Mouse (Mus musculus): ENCODE measurements at regions not wholly inside any gene's neighbourhood (a gene's known extent, or its start where the extent isn't known, plus 50 kb on each side); places are given as distances from the start of the nearest gene placed in this dataset.

DNA sequence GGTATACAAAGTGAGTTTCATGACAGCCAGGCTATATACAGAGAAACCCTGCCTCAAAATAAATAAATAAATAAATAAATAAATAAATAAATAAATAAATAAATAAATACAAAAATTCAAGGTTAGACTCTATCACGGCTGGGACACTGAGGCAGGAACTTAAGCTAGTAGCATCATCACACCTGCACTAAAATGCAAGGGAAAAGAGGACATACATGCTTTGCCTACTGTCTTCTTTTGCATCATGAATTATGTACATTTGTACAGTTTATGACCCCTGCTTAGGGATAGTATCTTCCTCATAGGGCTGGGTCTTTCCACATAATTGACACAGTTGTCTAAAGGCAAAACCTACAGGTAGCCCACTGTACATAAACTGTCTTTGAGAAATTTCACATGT is 252.5 kb downstream of the Tpm3-rs7 start:
- WGBS = 96% methylated on average over 1 of the region's 1 CpGs
- Histone ChIP-seq H3K27ac (no peak overlapping the region), H3K4me3 (replicated peaks) (no peak overlapping the region), H3K36me3 (replicated peaks) (no peaks in the 10 kb centered on the region), H3K4me2 (no peak overlapping the region), H3K27me3 (no peaks in the 10 kb centered on the region), H3K4me1 (no peaks in the 10 kb centered on the region), H3K9me3 (no peaks in the 10 kb centered on the region), H3K9ac (no peak overlapping the region)
- peak; percentile 49; the same call in 1 of the 2 replicates for ATAC-seq (ENCODE audit: low FRiP score)

DNA sequence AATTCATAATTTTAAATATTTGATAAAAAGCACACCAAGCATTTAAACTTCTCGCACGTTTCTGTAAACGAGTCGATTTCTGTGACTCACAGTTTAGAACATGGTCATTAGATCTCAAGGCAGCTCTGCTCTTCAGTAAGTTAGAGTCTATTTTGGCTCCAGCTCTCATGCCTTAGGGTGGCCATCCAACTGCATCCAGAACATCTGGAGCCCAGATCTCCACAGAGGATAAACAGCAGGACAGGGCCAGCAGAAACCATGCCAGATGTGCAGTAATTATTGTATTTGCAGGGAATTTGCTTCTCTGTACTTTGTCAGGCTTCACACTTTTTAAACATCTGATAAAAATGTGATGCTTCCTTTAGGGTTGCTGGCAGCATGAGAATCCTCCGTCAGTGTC is 276.4 kb downstream of the Tpm3-rs7 start:
- 86% methylated on average over 5 of the region's 5 CpGs for WGBS
- H3K9ac ChIP-seq = no peak overlapping the region
- ATAC-seq (ENCODE audit: low FRiP score) = no peak
- H3K4me3 ChIP-seq (replicated peaks) = no peak overlapping the region
- H3K4me2 ChIP-seq = no peak overlapping the region
- no peaks in the 10 kb centered on the region for H3K4me1 ChIP-seq
- no peaks in the 10 kb centered on the region for H3K9me3 ChIP-seq
- no peaks in the 10 kb centered on the region for H3K27me3 ChIP-seq
- H3K27ac ChIP-seq = no peak overlapping the region
- no peaks in the 10 kb centered on the region for H3K36me3 ChIP-seq (replicated peaks)

DNA sequence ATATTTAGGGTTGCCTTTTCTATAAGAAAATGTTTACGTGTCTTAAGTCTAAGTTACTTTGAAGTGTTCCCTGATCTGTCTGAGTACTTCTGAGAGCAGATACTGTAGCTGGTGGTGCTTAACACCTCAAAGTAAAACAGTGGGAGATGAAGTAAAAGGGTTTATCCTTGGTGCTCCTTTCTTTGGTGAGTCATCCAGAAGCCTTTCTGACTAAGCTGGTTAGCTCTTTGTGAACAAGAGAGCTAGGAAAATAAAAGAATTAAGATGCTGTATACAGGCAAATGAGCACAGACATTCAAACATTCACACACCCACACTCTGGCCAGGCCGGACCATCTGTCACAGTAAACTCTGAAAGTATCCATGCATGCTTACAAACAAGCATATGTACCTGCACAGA is 312.7 kb downstream of the Tpm3-rs7 start:
- H3K36me3 ChIP-seq (replicated peaks) = no peaks in the 10 kb centered on the region
- no peak overlapping the region for H3K9ac ChIP-seq
- WGBS = 64% methylated on average over 2 of the region's 2 CpGs
- no peak overlapping the region for H3K4me2 ChIP-seq
- no peak overlapping the region for H3K4me3 ChIP-seq (replicated peaks)
- H3K9me3 ChIP-seq = no peaks in the 10 kb centered on the region
- ATAC-seq (ENCODE audit: low FRiP score) = no peak
- no peaks in the 10 kb centered on the region for H3K4me1 ChIP-seq
- no peak overlapping the region for H3K27ac ChIP-seq
- no peaks in the 10 kb centered on the region for H3K27me3 ChIP-seq

DNA sequence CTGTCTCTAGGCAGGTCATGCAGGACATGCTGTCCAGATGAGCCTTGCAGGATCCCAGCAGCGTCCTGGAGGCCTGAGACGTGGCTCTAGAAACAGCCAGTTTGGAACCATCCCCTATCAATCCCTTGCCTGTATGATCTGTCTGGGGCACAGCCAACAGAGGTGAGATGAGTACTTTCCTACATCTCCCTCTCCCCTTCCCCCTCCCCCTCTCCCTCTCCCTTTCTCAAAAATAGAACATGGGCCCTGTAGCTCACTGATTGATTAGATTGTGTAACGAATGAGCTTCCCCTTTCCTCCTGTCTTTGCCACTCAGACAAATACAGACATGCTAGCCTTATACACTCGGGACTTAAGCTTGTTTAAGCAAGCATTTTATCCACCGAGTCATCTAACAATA is 336.9 kb downstream of the Tpm3-rs7 start:
- WGBS = 76% methylated on average over 5 of the region's 5 CpGs
- Histone ChIP-seq H3K27ac (no peak overlapping the region), H3K9ac (no peak overlapping the region), H3K4me1 (no peaks in the 10 kb centered on the region), H3K4me3 (replicated peaks) (no peak overlapping the region), H3K36me3 (replicated peaks) (no peaks in the 10 kb centered on the region), H3K27me3 (no peaks in the 10 kb centered on the region), H3K4me2 (no peak overlapping the region), H3K9me3 (no peaks in the 10 kb centered on the region)
- ATAC-seq (ENCODE audit: low FRiP score) = no peak

DNA sequence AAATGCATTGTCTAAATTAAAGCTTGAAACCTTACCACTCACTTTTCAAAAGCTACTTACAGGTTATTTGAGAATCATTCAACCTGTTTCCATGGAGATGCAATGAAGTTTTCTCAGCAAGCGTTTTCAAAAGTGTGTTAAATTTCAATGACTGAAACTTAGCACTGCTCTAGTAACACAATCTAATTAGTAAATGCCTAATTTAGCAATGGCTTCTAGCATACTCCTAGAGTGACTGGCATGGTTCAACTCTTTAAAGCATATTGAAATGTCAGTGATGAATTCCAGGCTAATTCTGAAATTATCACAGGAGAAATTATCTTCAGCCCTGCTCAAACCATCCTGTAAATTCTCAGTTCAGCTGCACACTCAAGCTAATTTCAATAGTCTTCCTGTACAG is 342.5 kb downstream of the Tpm3-rs7 start:
- no peaks in the 10 kb centered on the region for H3K36me3 ChIP-seq (replicated peaks)
- H3K9ac ChIP-seq = no peak overlapping the region
- H3K27me3 ChIP-seq = no peaks in the 10 kb centered on the region
- 0 out of 2 replicates have a peak, but pooled peaks cover 4% of the 10 kb centered on the region for H3K4me1 ChIP-seq
- 10% methylated on average over 1 of the region's 1 CpGs for WGBS
- H3K4me3 ChIP-seq (replicated peaks) = no peak overlapping the region
- no peaks in the 10 kb centered on the region for H3K9me3 ChIP-seq
- no peak overlapping the region for H3K4me2 ChIP-seq
- no peak overlapping the region for H3K27ac ChIP-seq
- ATAC-seq (ENCODE audit: low FRiP score) = no peak

DNA sequence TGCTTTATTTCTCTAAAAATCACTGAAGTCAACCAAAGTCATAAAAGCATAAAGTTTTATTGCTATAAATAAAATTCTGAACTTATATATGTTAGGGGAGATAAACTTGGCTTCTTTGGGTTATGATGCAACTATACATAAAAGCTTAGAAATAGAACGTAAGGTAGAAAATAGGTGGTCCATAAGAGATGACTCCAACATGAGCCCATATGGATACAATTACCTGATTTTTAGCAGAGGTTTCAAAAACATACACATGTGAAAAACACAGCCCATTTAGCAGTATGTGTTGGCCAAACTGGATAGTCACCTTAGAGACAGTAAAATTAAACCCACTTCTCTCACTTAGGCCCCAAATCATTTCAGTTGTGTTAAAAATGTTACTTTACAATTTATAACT is 354.3 kb downstream of the Tpm3-rs7 start:
- Histone ChIP-seq H3K4me3 (replicated peaks) (no peak overlapping the region), H3K36me3 (replicated peaks) (no peaks in the 10 kb centered on the region), H3K9ac (no peak overlapping the region), H3K27me3 (no peaks in the 10 kb centered on the region), H3K9me3 (no peaks in the 10 kb centered on the region), H3K4me1 (no peaks in the 10 kb centered on the region), H3K27ac (no peak overlapping the region), H3K4me2 (no peak overlapping the region)
- WGBS = 92% methylated on average over 1 of the region's 1 CpGs
- no peak for ATAC-seq (ENCODE audit: low FRiP score)

DNA sequence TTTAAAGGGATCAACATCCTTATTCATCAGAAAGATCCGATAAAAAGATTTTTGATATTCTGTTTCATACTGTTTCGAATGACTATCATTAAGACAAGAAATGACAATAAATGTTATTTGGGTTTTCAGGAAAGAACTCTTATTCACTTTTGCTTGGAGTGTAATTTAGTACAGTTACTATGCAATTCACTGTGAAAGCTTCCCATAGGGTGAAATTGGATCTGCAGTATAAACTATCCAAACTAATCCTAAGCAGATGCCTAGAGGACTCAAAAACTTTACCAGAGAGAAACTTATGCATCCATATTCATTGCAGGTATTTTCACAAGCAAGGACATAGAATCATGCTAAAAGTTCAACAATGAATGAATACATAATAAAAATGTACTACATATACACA is 355.0 kb downstream of the Tpm3-rs7 start:
- Histone ChIP-seq H3K9ac (no peak overlapping the region), H3K4me2 (no peak overlapping the region), H3K36me3 (replicated peaks) (no peaks in the 10 kb centered on the region), H3K4me3 (replicated peaks) (no peak overlapping the region), H3K27me3 (no peaks in the 10 kb centered on the region), H3K27ac (no peak overlapping the region), H3K4me1 (no peaks in the 10 kb centered on the region), H3K9me3 (no peaks in the 10 kb centered on the region)
- 89% methylated on average over 2 of the region's 2 CpGs for WGBS
- ATAC-seq (ENCODE audit: low FRiP score) = no peak

DNA sequence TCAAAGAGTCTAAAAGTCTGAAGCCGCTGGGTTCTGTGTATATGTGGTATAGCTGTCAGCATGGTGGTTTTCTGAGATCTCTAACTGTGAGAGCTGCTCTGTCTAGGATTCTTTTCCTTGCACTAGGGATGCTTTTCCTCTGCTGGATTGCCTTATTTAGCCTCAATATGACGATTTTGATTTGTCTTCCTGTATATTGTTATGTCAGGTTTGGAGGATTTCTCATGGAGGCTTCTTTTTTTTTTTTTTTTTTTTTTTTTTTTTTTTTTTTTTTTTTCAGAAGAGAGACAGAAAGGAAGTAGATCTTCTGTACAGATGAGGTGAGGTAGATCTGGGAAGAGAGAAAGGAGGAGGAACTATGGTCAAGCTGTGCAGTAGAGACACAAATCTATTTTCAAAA is 396.5 kb downstream of the Tpm3-rs7 start:
- Histone ChIP-seq H3K27ac (no peak overlapping the region), H3K4me1 (no peaks in the 10 kb centered on the region), H3K27me3 (no peaks in the 10 kb centered on the region), H3K9ac (no peak overlapping the region), H3K4me2 (no peak overlapping the region), H3K9me3 (no peaks in the 10 kb centered on the region), H3K4me3 (replicated peaks) (no peak overlapping the region), H3K36me3 (replicated peaks) (no peaks in the 10 kb centered on the region)
- WGBS = 65% methylated on average over 2 of the region's 2 CpGs
- ATAC-seq (ENCODE audit: low FRiP score) = no peak
